Mouse (Mus musculus): ENCODE data around the gene Ambra1.

The Ambra1 gene

GRCm38 (mm10) chr2:91739586-91739985, 9.7 kb downstream of the Ambra1 start:
- DNase-seq = no peak

DNA sequence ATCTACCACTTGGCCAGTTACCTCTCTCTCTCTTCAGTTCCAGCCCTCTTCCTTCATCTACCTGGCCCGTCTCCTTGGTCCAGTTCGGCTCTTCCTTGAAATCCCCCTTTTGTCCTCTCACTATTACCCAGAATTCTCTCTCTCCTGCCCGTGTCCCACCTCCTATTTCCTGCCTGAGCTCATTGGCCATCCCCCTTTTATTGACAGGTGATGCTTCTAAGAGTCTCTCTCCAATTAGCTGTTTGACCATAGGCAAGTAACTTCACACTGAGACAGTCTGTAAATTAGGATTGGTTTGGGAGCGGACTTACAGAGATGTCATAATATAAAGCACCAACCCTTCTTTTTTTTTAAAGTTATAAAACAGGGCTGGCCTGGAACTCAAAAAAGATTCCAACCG, 14.8 kb downstream of the Ambra1 start:
- DNase-seq = no peak

- no peak for DNase-seq
These were observed 19.9 kb downstream of the Ambra1 start for GRCm38 (mm10) chr2:91749811-91750261.

DNA sequence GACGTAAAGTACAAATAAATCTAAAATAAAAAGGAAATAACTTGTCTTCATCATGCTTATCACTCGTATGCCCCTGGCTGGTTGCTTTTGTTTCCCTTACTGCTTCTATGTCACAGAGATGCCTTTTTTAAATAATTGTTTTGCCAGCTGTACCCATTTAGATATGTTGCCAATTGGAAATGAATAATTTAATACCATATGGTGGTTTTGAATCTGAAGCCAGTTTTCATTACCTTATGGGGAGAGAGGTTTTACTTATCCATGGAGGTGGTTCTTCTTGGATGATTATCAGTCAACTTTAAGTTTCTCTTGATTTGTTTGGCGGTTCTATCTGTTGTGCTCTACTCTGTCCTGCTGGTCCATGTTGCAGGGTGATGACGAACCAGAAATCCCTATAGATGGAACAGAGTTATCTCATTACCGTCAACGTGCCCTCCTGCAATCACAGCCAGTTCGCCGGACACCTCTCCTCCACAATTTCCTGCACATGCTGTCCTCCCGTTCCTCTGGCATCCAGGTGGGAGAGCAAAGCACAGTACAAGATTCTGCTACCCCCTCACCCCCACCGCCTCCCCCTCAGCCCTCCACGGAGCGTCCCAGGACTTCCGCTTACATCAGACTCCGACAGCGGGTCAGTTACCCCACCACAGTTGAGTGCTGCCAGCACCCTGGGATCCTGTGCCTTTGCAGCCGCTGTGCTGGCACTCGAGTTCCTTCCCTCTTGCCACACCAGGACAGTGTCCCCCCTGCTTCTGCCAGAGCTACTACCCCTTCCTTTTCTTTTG, 42.2 kb downstream of the Ambra1 start:
- DNase-seq = peak; percentile 49

- peak; percentile 48 for DNase-seq
These were observed 43.4 kb downstream of the Ambra1 start for GRCm38 (mm10) chr2:91773309-91773708.

- DNase-seq = peak; percentile 41
These were observed 49.2 kb downstream of the Ambra1 start for GRCm38 (mm10) chr2:91779166-91779565.

DNA sequence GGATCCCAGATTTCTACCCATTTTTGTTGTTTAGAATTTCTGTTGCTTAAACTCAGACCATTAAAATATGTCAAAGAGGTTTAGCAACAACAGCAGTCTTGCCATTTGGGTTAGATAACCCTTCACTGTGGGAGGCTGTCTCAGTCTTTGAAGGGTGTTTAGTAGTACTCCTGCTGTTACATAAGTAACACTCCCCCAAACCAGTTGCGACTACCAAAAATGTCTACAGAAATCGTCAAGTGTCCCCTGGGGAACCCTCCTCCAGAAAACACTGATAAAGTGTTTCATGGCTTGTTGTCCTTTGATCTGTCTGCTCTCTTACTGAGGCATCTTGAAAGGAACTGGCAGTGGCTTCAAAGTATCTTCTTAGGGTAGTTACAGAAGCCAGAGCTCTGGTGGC, 61.7 kb downstream of the Ambra1 start:
- DNase-seq = no peak

- DNase-seq = no peak
These were observed 62.4 kb downstream of the Ambra1 start for GRCm38 (mm10) chr2:91792346-91792745.

GRCm38 (mm10) chr2:91794466-91794865, 64.5 kb downstream of the Ambra1 start:
- no peak for DNase-seq

GRCm38 (mm10) chr2:91795091-91795490, 65.2 kb downstream of the Ambra1 start:
- DNase-seq = no peak

DNA sequence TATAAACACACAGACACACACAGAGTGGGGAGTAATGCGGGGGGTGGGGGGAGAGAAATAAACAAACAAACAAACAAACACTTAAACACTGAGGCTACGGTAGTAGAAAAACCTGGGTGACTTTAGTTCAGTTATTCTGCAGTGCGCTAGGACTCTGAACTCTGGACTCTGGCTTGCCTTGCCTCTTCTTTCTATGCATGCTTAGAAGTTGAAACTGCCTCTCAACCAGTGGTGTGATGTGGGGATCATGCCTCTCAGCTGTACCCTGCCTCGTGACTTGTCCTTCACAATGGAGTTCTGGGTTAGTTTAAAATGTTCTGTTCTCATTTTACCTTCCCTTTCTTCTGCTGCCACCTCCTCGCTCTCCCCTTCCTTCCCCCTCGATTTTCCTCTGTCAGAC, 81.5 kb downstream of the Ambra1 start:
- DNase-seq = no peak

GRCm38 (mm10) chr2:91816741-91817140, 86.8 kb downstream of the Ambra1 start:
- DNase-seq = no peak

- no peak for DNase-seq
These were observed 102.3 kb downstream of the Ambra1 start for GRCm38 (mm10) chr2:91832227-91832626.

GRCm38 (mm10) chr2:91834272-91834671, 104.3 kb downstream of the Ambra1 start:
- no peak for DNase-seq

DNA sequence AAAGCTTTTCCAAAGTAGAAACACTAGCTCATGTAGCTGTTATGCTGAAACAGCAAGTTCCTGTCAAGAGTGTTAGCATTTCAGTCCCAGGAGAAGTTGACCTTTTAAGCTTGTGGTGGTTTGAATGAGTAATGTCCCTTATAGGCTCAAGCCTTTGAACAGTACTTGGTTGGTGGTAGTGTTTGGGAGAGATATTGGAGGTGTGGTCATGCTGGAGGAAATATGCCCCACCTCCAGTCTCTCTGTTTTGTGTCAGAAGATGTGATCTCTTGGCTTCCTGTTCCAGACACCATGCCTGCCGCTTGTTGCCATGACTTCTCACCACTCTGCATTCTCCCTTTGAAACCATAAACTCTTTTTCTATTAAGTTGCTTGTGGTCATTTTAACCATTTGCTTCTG, 105.1 kb downstream of the Ambra1 start:
- no peak for DNase-seq

DNA sequence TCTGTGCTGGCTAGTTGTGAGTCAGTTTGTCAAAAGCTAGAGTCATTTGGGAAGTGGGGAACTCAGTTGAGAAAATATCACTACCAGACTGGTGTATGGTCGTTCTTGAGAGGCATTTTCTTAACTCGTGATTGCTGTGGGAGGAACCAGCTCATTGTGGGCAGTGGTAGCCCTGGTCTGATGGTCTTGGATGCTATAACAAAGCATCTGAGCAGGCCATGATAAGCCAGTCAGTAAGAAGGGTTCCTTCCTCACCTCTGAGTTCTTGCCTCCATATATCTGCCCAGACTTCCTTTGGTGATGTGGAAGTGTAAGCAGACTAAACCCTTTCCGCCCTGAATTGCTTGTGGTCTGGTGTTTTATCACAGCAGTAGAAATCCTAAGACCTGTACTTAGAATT, 105.7 kb downstream of the Ambra1 start:
- DNase-seq = no peak

DNA sequence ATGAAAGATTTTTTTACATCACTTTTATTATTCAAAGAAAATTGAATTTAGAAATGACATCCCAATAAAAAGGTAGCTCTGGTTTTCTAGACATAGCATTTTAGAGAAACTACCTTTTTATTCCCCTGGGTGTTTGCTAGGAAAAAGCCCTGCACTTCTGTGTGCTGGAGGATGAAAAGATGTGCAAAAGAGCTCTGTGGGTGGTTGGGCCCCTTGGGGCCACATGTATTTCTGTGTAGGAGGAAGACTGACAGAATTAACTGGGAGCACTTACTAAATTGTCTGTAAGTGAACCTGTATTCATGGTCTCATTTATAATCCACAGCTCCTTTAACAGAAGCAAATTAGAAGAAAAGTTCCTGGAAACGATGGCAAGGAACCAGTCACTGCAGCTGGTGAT, 114.2 kb downstream of the Ambra1 start:
- DNase-seq = no peak

GRCm38 (mm10) chr2:91852446-91853191, 122.7 kb downstream of the Ambra1 start:
- peak; percentile 35 for DNase-seq

- no peak for DNase-seq
These were observed 124.6 kb downstream of the Ambra1 start for GRCm38 (mm10) chr2:91854575-91854974.

- no peak for DNase-seq
These were observed 127.0 kb downstream of the Ambra1 start for GRCm38 (mm10) chr2:91856958-91857357.

DNA sequence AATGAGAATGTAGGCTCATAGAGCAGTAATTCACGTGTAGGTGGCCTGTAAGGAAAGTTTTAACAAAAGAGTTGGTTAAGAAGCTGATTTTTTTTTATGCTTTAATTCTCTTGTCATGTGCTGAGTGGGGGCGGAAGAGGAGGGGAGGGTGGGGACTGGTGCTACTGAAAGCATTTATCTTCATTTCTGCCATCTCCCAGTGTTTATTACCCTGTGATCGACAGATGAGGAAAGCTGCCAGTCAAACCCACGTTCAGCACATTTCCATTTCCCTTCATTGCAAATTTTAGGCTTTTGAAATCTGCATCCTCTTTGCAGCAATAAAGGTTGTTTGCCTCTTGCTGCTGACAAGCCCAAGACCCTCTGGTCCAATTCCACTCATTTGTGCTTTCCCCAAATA, 129.5 kb downstream of the Ambra1 start:
- no peak for DNase-seq

- DNase-seq = peak; percentile 20
These were observed 140.8 kb downstream of the Ambra1 start for GRCm38 (mm10) chr2:91870754-91871153.

DNA sequence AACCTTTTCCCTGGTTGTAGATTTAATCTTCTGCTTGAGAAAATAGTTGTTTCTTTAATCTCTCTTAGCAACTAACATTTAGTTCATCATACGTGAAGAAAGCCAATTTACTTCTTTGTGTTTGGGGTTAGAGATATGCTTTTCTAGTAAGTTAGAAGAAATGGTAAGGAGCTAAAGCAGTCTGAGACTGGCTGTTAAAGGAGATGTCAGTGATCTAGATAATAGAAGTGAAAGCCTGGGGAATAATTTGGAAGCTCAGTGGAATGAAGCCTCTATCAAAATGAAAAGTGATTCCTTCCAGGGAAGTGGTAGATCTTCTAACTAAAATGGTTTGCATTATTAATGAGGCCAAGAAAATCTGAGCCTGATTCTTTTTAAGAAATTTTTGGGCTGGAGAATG, 141.3 kb downstream of the Ambra1 start:
- DNase-seq = no peak

- DNase-seq = no peak
These were observed 142.7 kb downstream of the Ambra1 start for GRCm38 (mm10) chr2:91872658-91873057.
